Mouse (Mus musculus): Measurements from ENCODE around the gene Btbd11.
"Not testable (repeated sequence)": the region's sequence is repeated elsewhere in the genome, so short reads cannot be mapped to it uniquely, and the experiment has no call there.

Gene Btbd11

GRCm38 (mm10) chr10:85651706-85652105 lies 265.1 kb downstream of the Btbd11 start:
- in situ Hi-C loops (cut with MboI, MseI) = loop anchor here (10.0 kb wide), 1 partner anchor 437 kb away; no protein-coding TSS in a partner anchor

GRCm38 (mm10) chr10:85655881-85656280 lies 269.3 kb downstream of the Btbd11 start:
- in situ Hi-C loops (cut with MboI, MseI) = loop anchor here (10.0 kb wide), 1 partner anchor 441 kb away; no protein-coding TSS in a partner anchor

GRCm38 (mm10) chr10:85657886-85658285 lies 271.3 kb downstream of the Btbd11 start:
- in situ Hi-C loops (cut with MboI, MseI) = loop anchor here (10.0 kb wide), 1 partner anchor 443 kb away; no protein-coding TSS in a partner anchor

- in situ Hi-C loops (cut with MboI, MseI) = no loop called here
Measured at GRCm38 (mm10) chr10:85673512-85673921, 286.9 kb downstream of the Btbd11 start.

- in situ Hi-C loops (cut with MboI, MseI) = no loop called here
Measured at GRCm38 (mm10) chr10:85678635-85679034, 292.0 kb downstream of the Btbd11 start.

- in situ Hi-C loops (cut with MboI, MseI) = no loop called here
Measured at GRCm38 (mm10) chr10:85682446-85682845, 295.8 kb downstream of the Btbd11 start.

GRCm38 (mm10) chr10:85694429-85694828 lies 307.8 kb downstream of the Btbd11 start:
- in situ Hi-C loops (cut with MboI, MseI) = not testable (repeated sequence)

- in situ Hi-C loops (cut with MboI, MseI) = no loop called here
Measured at GRCm38 (mm10) chr10:85699721-85700120, 313.1 kb downstream of the Btbd11 start.

GRCm38 (mm10) chr10:85709790-85710189 lies 323.2 kb downstream of the Btbd11 start:
- in situ Hi-C loops (cut with MboI, MseI) = loop anchor here (5.0 kb wide), 1 partner anchor 103 kb away; no protein-coding TSS in a partner anchor
